Mouse (Mus musculus): ENCODE results near the gene Rock2. TPM values are rescaled to one million over a fixed set of nuclear protein-coding genes. Genes with fewer than 3 reads are reported as not detected.

The Rock2 gene
- polyA plus RNA-seq, 1 experiment from 2014 or later, result 13.3 TPM

- no peak overlapping the region for H3K4me3 ChIP-seq (ENCODE audit: low read depth, low read length)
- no peaks in the 10 kb centered on the region for H3K36me3 ChIP-seq (ENCODE audit: control insufficient read depth, insufficient read depth)
- no peak overlapping the region for H3K9ac ChIP-seq (ENCODE audit: low read depth, low read length)
- ATAC-seq, result no peak
- peaks cover 15% of the 10 kb centered on the region; the same call in 1 of the 2 replicates for H3K4me1 ChIP-seq (replicated peaks; ENCODE audit: control insufficient read depth, insufficient read depth, low read length)
- no peak overlapping the region for H3K27ac ChIP-seq (ENCODE audit: low read depth, low read length)
- TF ChIP-seq CTCF (IDR thresholded peaks at IDR 0.05; ENCODE audit: low read depth), result no peak
- 89% methylated on average over 4 of the region's 4 CpGs for WGBS
- no peaks in the 10 kb centered on the region for H3K27me3 ChIP-seq (replicated peaks; ENCODE audit: control insufficient read depth, insufficient read depth, low read length)
- H3K4me2 ChIP-seq (replicated peaks; ENCODE audit: low read depth), result no peak overlapping the region
- H3K9me3 ChIP-seq (ENCODE audit: control insufficient read depth), result no peaks in the 10 kb centered on the region
These were observed 14.6 kb upstream of the Rock2 start for GRCm38 (mm10) chr12:16880077-16880476.

- Histone ChIP-seq H3K4me2 (replicated peaks; ENCODE audit: low read depth) (no peak overlapping the region), H3K4me3 (ENCODE audit: low read depth, low read length) (no peak overlapping the region), H3K9ac (ENCODE audit: low read depth, low read length) (no peak overlapping the region), H3K27me3 (replicated peaks; ENCODE audit: control insufficient read depth, insufficient read depth, low read length) (no peaks in the 10 kb centered on the region), H3K4me1 (replicated peaks; ENCODE audit: control insufficient read depth, insufficient read depth, low read length) (peaks cover 6% of the 10 kb centered on the region; the same call in 1 of the 2 replicates), H3K9me3 (ENCODE audit: control insufficient read depth) (no peaks in the 10 kb centered on the region), H3K36me3 (ENCODE audit: control insufficient read depth, insufficient read depth) (no peaks in the 10 kb centered on the region), H3K27ac (ENCODE audit: low read depth, low read length) (no peak overlapping the region)
- no peak for TF ChIP-seq CTCF (IDR thresholded peaks at IDR 0.05; ENCODE audit: low read depth)
- ATAC-seq, result peak; percentile 55
- WGBS, result 55% methylated on average over 3 of the region's 3 CpGs
These were observed 12.3 kb upstream of the Rock2 start for GRCm38 (mm10) chr12:16882442-16882841.

- Histone ChIP-seq H3K9ac (ENCODE audit: low read depth, low read length) (no peak overlapping the region), H3K4me3 (ENCODE audit: low read depth, low read length) (no peak overlapping the region), H3K27ac (ENCODE audit: low read depth, low read length) (no peak overlapping the region), H3K4me1 (replicated peaks; ENCODE audit: control insufficient read depth, insufficient read depth, low read length) (peaks cover 4% of the 10 kb centered on the region; the same call in 1 of the 2 replicates), H3K9me3 (ENCODE audit: control insufficient read depth) (no peaks in the 10 kb centered on the region), H3K4me2 (replicated peaks; ENCODE audit: low read depth) (no peak overlapping the region), H3K27me3 (replicated peaks; ENCODE audit: control insufficient read depth, insufficient read depth, low read length) (no peaks in the 10 kb centered on the region), H3K36me3 (ENCODE audit: control insufficient read depth, insufficient read depth) (no peaks in the 10 kb centered on the region)
- TF ChIP-seq CTCF (IDR thresholded peaks at IDR 0.05; ENCODE audit: low read depth), result no peak
- 78% methylated on average over 7 of the region's 7 CpGs for WGBS
- ATAC-seq, result no peak
These were observed 11.6 kb upstream of the Rock2 start for GRCm38 (mm10) chr12:16883111-16883510.

GRCm38 (mm10) chr12:16884534-16884933 lies 10.2 kb upstream of the Rock2 start:
- Histone ChIP-seq H3K27ac (ENCODE audit: low read depth, low read length) (no peak overlapping the region), H3K36me3 (ENCODE audit: control insufficient read depth, insufficient read depth) (no peaks in the 10 kb centered on the region), H3K27me3 (replicated peaks; ENCODE audit: control insufficient read depth, insufficient read depth, low read length) (no peaks in the 10 kb centered on the region), H3K9ac (ENCODE audit: low read depth, low read length) (no peak overlapping the region), H3K4me2 (replicated peaks; ENCODE audit: low read depth) (no peak overlapping the region), H3K4me1 (replicated peaks; ENCODE audit: control insufficient read depth, insufficient read depth, low read length) (no peaks in the 10 kb centered on the region), H3K4me3 (ENCODE audit: low read depth, low read length) (no peak overlapping the region), H3K9me3 (ENCODE audit: control insufficient read depth) (no peaks in the 10 kb centered on the region)
- ATAC-seq, result no peak
- WGBS, result 91% methylated on average over 4 of the region's 4 CpGs
- no peak for TF ChIP-seq CTCF (IDR thresholded peaks at IDR 0.05; ENCODE audit: low read depth)

- no peak overlapping the region for H3K4me2 ChIP-seq (replicated peaks; ENCODE audit: low read depth)
- H3K4me1 ChIP-seq (replicated peaks; ENCODE audit: control insufficient read depth, insufficient read depth, low read length), result no peaks in the 10 kb centered on the region
- H3K9ac ChIP-seq (ENCODE audit: low read depth, low read length), result no peak overlapping the region
- H3K4me3 ChIP-seq (ENCODE audit: low read depth, low read length), result no peak overlapping the region
- no peaks in the 10 kb centered on the region for H3K27me3 ChIP-seq (replicated peaks; ENCODE audit: control insufficient read depth, insufficient read depth, low read length)
- no peaks in the 10 kb centered on the region for H3K36me3 ChIP-seq (ENCODE audit: control insufficient read depth, insufficient read depth)
- TF ChIP-seq CTCF (IDR thresholded peaks at IDR 0.05; ENCODE audit: low read depth), result no peak
- no peak for ATAC-seq
- H3K9me3 ChIP-seq (ENCODE audit: control insufficient read depth), result no peaks in the 10 kb centered on the region
- WGBS, result 93% methylated on average over 6 of the region's 6 CpGs
- no peak overlapping the region for H3K27ac ChIP-seq (ENCODE audit: low read depth, low read length)
These were observed 8.3 kb upstream of the Rock2 start for GRCm38 (mm10) chr12:16886354-16886753.

GRCm38 (mm10) chr12:16893039-16893438 lies 1.7 kb upstream of the Rock2 start:
- H3K9ac ChIP-seq (ENCODE audit: low read depth, low read length), result no peak overlapping the region
- H3K36me3 ChIP-seq (ENCODE audit: control insufficient read depth, insufficient read depth), result no peaks in the 10 kb centered on the region
- H3K9me3 ChIP-seq (ENCODE audit: control insufficient read depth), result no peaks in the 10 kb centered on the region
- WGBS, result 66% methylated on average over 2 of the region's 2 CpGs
- no peak overlapping the region for H3K4me3 ChIP-seq (ENCODE audit: low read depth, low read length)
- H3K4me2 ChIP-seq (replicated peaks; ENCODE audit: low read depth), result no peak overlapping the region
- no peaks in the 10 kb centered on the region for H3K4me1 ChIP-seq (replicated peaks; ENCODE audit: control insufficient read depth, insufficient read depth, low read length)
- TF ChIP-seq CTCF (IDR thresholded peaks at IDR 0.05; ENCODE audit: low read depth), result no peak
- peak overlapping the region; percentile 100 for H3K27ac ChIP-seq (ENCODE audit: low read depth, low read length)
- no peak for ATAC-seq
- no peaks in the 10 kb centered on the region for H3K27me3 ChIP-seq (replicated peaks; ENCODE audit: control insufficient read depth, insufficient read depth, low read length)
